Mouse (Mus musculus): ENCODE results near the gene Plekho1.

DNA sequence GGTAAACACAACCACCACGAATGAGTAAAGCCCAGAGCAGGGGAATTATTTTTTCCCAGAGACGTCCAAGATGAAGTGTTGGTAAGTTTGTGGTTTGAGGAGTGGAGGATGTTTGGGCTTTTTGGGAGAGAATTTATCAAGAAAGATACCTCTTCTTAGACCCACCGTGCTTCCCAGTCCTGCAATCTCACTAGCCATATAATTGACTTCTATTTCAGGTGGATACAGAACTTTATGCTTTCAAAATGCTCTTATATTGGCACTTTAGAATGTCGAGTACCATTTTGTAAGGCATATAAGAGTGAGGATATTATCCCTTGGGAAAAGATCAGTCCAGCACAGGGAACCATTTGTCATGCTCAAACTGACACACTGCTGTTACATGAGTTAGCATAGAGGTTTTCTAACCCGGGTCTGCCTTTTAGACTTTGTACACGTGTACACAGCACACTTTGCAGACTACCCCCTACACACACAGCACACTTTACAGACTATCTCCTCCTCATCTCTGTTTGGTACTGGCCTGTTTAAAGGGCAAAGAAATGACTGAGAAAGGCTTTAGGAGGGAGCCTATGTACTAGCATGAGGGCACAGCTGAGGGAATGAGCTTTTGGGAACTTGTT, 761 bp upstream of the Plekho1 start:
- TF ChIP-seq POLR2A (IDR thresholded peaks at IDR 0.05; ENCODE audit: control insufficient read depth, extremely low read depth, insufficient read depth, low read length, poor library complexity): no peak
- no peak for TF ChIP-seq CTCF (IDR thresholded peaks at IDR 0.05; ENCODE audit: borderline replicate concordance, control insufficient read depth, extremely low read depth, insufficient read depth, low read length, poor library complexity)

All from thymus, adult 2 months (tissue).